ENCODE assay signal across 10 mouse cellular contexts in genomic region chr15:79099456-79099855, GRCm38 (mm10). TPM values are rescaled to one million over a fixed set of nuclear protein-coding genes. Genes with fewer than 3 reads are reported as not detected.
DNase-seq lines count a peak whose midpoint lies in the region; ATAC-seq and TF ChIP-seq lines count a peak whose summit lies in the region.
"Had no signal": no experiment of that assay in that cellular context is flagged by ENCODE, and none has a peak within 500 bp of the region (broad histone marks: within the 10 kb centered on the region; RNA-seq: fewer than 3 reads in every experiment).

No protein-coding gene starts in this region.

- intact Hi-C loops in heart, postnatal 10 days (cut with DNase I) = no loop called here
- intact Hi-C loops in left cerebral cortex, postnatal 36 days (cut with DNase I) = loop anchor here (5.0 kb wide), 1 partner anchor 33 kb away; no protein-coding TSS in a partner anchor

- no peak overlapping the region for H3K9ac ChIP-seq in liver, postnatal 0 days (replicated peaks)
- H3K9ac ChIP-seq: liver, embryonic 14.5 days had no signal

- TF ChIP-seq CTCF in liver, postnatal 0 days (IDR thresholded peaks at IDR 0.05; ENCODE audit: low read depth) = no peak

- H3K27me3 ChIP-seq in heart, embryonic 10.5 days (ENCODE audit: insufficient read depth, poor library complexity, severe bottlenecking) = no peaks in the 10 kb centered on the region
- H3K27me3 ChIP-seq in liver, postnatal 0 days (ENCODE audit: insufficient read depth, low read length) = no peaks in the 10 kb centered on the region

- peak overlapping the region; percentile 91 for H3K27ac ChIP-seq in heart, embryonic 10.5 days
- peak overlapping the region; percentile 48; the same call in 1 of the 2 replicates for H3K27ac ChIP-seq in liver, postnatal 0 days (ENCODE audit: low read depth)
- H3K27ac ChIP-seq: liver, embryonic 14.5 days had no signal

- H3K36me3 ChIP-seq in heart, embryonic 10.5 days = peaks cover 15% of the 10 kb centered on the region
- H3K36me3 ChIP-seq in liver, postnatal 0 days (replicated peaks; ENCODE audit: insufficient read depth, low read length) = peaks cover 4% of the 10 kb centered on the region

- ATAC-seq in liver, postnatal 0 days = no peak
- no peak for ATAC-seq in erythroid progenitor cell, adult 5-6 weeks (replicated peaks; ENCODE audit: low FRiP score, poor library complexity, severe bottlenecking)

- H3K4me1 ChIP-seq in heart, embryonic 10.5 days = peaks cover 71% of the 10 kb centered on the region
- peaks cover 9% of the 10 kb centered on the region for H3K4me1 ChIP-seq in liver, postnatal 0 days (ENCODE audit: insufficient read depth)

- H3K9me3 ChIP-seq in heart, embryonic 10.5 days = no peaks in the 10 kb centered on the region
- H3K9me3 ChIP-seq in liver, postnatal 0 days (ENCODE audit: low read length) = no peaks in the 10 kb centered on the region

- no peak for TF ChIP-seq EP300 in liver, postnatal 0 days (IDR thresholded peaks at IDR 0.05; ENCODE audit: low read depth)

- no peak overlapping the region for H3K4me2 ChIP-seq in liver, postnatal 0 days (ENCODE audit: low read depth, low read length)

- WGBS in heart, embryonic 10.5 days = 55% methylated on average over 4 of the region's 4 CpGs
- 51% methylated on average over 4 of the region's 4 CpGs for WGBS in liver, postnatal 0 days (ENCODE audit: insufficient replicate concordance)

- no peak overlapping the region for H3K4me3 ChIP-seq in heart, embryonic 10.5 days
- no peak overlapping the region for H3K4me3 ChIP-seq in liver, postnatal 0 days (ENCODE audit: low read depth, low read length)

- peak; percentile 36 for DNase-seq in heart, adult 8-10 months (ENCODE audit: low spot score)
- DNase-seq in heart, postnatal 10 days = no peak
- DNase-seq in heart, embryonic 10.5 days (ENCODE audit: low spot score) = no peak
- DNase-seq in kidney, adult 9 months = peak; percentile 62
- no peak for DNase-seq in liver, postnatal 0 days
- DNase-seq in B cell, adult 2 months = no peak
- DNase-seq in left cerebral cortex, postnatal 36 days (ENCODE audit: low spot score in 2 of 2) = no peak
- DNase-seq: gastrocnemius, postnatal 10 days had no signal

RNA-seq across cellular contexts. Expression of gene Micall1, which starts 9.2 kb away (rescaled TPM):
- 10 to 100 TPM; 41.2 to 42.2 (median 41.5) TPM for total RNA-seq in heart, adult 8-10 months (2022)
- total RNA-seq in heart, postnatal 10 days (2021) = 10 to 100 TPM; 80.2 to 82.8 TPM
- 13.1 and 14.5 TPM in 2 replicates for polyA plus RNA-seq in heart, embryonic 10.5 days (2016; fragmentation: Nextera tagmentation; extraction: Ambion mirVana)
- polyA plus RNA-seq in liver, postnatal 0 days (2015; fragmentation: Nextera tagmentation; extraction: Ambion mirVana) = 0.92 and 1.3 TPM in 2 replicates
- 10 to 100 TPM; 26.8 to 28.0 TPM for total RNA-seq in left cerebral cortex, postnatal 36 days (2021)
- total RNA-seq in erythroid progenitor cell, adult 5-6 weeks (2015; ENCODE audit: low replicate concordance) = 0.72 TPM in 1 of 2 replicates, not detected in the other
- total RNA-seq in erythroid progenitor cell, adult 5-6 weeks (2017; ENCODE audit: low replicate concordance) = 1.7 and 4.1 TPM in 2 replicates

RNA-seq across cellular contexts. Expression of gene Eif3l, which starts 24.5 kb away (rescaled TPM):
- 10 to 100 TPM; 70.2 to 76.0 (median 74.9) TPM for total RNA-seq in heart, adult 8-10 months (2022)
- 10 to 100 TPM; 94.5 to 95.7 TPM for total RNA-seq in heart, postnatal 10 days (2021)
- polyA plus RNA-seq in heart, embryonic 10.5 days (2016; fragmentation: Nextera tagmentation; extraction: Ambion mirVana) = 201 and 226 TPM in 2 replicates
- 70.9 and 76.4 TPM in 2 replicates for polyA plus RNA-seq in liver, postnatal 0 days (2015; fragmentation: Nextera tagmentation; extraction: Ambion mirVana)
- total RNA-seq in left cerebral cortex, postnatal 36 days (2021) = 10 to 100 TPM; 62.6 to 65.3 TPM
- 50.1 and 69.2 TPM in 2 replicates for total RNA-seq in erythroid progenitor cell, adult 5-6 weeks (2015; ENCODE audit: low replicate concordance)
- total RNA-seq in erythroid progenitor cell, adult 5-6 weeks (2017; ENCODE audit: low replicate concordance) = 47.1 and 47.9 TPM in 2 replicates

RNA-seq across cellular contexts. Expression of gene Ankrd54, which starts 36.8 kb away (rescaled TPM):
- 1 to 10 TPM; 6.3 to 8.0 (median 7.6) TPM for total RNA-seq in heart, adult 8-10 months (2022)
- total RNA-seq in heart, postnatal 10 days (2021) = 10 to 100 TPM in 1 of 2 experiments, 1 to 10 TPM in 1; 9.1 to 10.7 TPM
- polyA plus RNA-seq in heart, embryonic 10.5 days (2016; fragmentation: Nextera tagmentation; extraction: Ambion mirVana) = 34.8 and 48.7 TPM in 2 replicates
- 21.3 and 22.5 TPM in 2 replicates for polyA plus RNA-seq in liver, postnatal 0 days (2015; fragmentation: Nextera tagmentation; extraction: Ambion mirVana)
- 10 to 100 TPM; 14.1 to 19.0 TPM for total RNA-seq in left cerebral cortex, postnatal 36 days (2021)
- 64.9 and 75.0 TPM in 2 replicates for total RNA-seq in erythroid progenitor cell, adult 5-6 weeks (2015; ENCODE audit: low replicate concordance)
- 37.3 and 66.5 TPM in 2 replicates for total RNA-seq in erythroid progenitor cell, adult 5-6 weeks (2017; ENCODE audit: low replicate concordance)

RNA-seq across cellular contexts. Expression of gene Polr2f, which starts 41.4 kb away (rescaled TPM):
- total RNA-seq in heart, adult 8-10 months (2022) = 100 to 1,000 TPM; 124 to 149 (median 135) TPM
- total RNA-seq in heart, postnatal 10 days (2021) = 100 to 1,000 TPM; 118 to 130 TPM
- 289 and 326 TPM in 2 replicates for polyA plus RNA-seq in heart, embryonic 10.5 days (2016; fragmentation: Nextera tagmentation; extraction: Ambion mirVana)
- polyA plus RNA-seq in liver, postnatal 0 days (2015; fragmentation: Nextera tagmentation; extraction: Ambion mirVana) = 129 and 130 TPM in 2 replicates
- 100 to 1,000 TPM in 1 of 2 experiments, 10 to 100 TPM in 1; 95.2 to 109 TPM for total RNA-seq in left cerebral cortex, postnatal 36 days (2021)
- 15.1 and 32.7 TPM in 2 replicates for total RNA-seq in erythroid progenitor cell, adult 5-6 weeks (2015; ENCODE audit: low replicate concordance)
- total RNA-seq in erythroid progenitor cell, adult 5-6 weeks (2017; ENCODE audit: low replicate concordance) = 17.0 and 20.3 TPM in 2 replicates

RNA-seq across cellular contexts. Expression of gene 1700088E04Rik, which starts 41.6 kb away (rescaled TPM):
- 1 to 10 TPM; 1.6 to 2.7 (median 2.4) TPM for total RNA-seq in heart, adult 8-10 months (2022)
- total RNA-seq in heart, postnatal 10 days (2021) = 1 to 10 TPM; 1.8 to 2.3 TPM
- 6.0 and 8.1 TPM in 2 replicates for polyA plus RNA-seq in heart, embryonic 10.5 days (2016; fragmentation: Nextera tagmentation; extraction: Ambion mirVana)
- polyA plus RNA-seq in liver, postnatal 0 days (2015; fragmentation: Nextera tagmentation; extraction: Ambion mirVana) = 0.72 and 1.2 TPM in 2 replicates
- 10 to 100 TPM; 12.6 to 13.2 TPM for total RNA-seq in left cerebral cortex, postnatal 36 days (2021)
- not detected in 2 replicates for total RNA-seq in erythroid progenitor cell, adult 5-6 weeks (2015; ENCODE audit: low replicate concordance)
- total RNA-seq in erythroid progenitor cell, adult 5-6 weeks (2017; ENCODE audit: low replicate concordance) = not detected in 2 replicates

Comparison
In these comparisons a context has a peak if more than half of its experiments do, and no peak if none do; other contexts are left out.
1. DNase-seq: peak in heart, adult 8-10 months (single experiment) and kidney, adult 9 months (single experiment); none in heart, postnatal 10 days (0 of 2), heart, embryonic 10.5 days (single experiment), liver, postnatal 0 days (single experiment), B cell, adult 2 months (0 of 2) and left cerebral cortex, postnatal 36 days (0 of 2).
2. RNA of gene Micall1, which starts 9.2 kb away (total RNA-seq): 80.2 to 82.8 TPM in heart, postnatal 10 days, 41.2 to 42.2 TPM in heart, adult 8-10 months and 26.8 to 28.0 TPM in left cerebral cortex, postnatal 36 days; 0.72 to 4.1 TPM in erythroid progenitor cell, adult 5-6 weeks; every median in the first group is over 4 times any median in the second.